Mouse (Mus musculus) yolk sac, embryonic 10.5 days (tissue): Measurements from ENCODE around the gene Gm10413.
"Not testable (repeated sequence)": the region's sequence is repeated elsewhere in the genome, so short reads cannot be mapped to it uniquely, and the experiment has no call there.

Experiments used
- DNase-seq: peaks from one replicate; pipeline ENCODE4 v3.0.0-alpha.2; 2017; ENCODE audit warnings: low spot score

The Gm10413 gene

DNA sequence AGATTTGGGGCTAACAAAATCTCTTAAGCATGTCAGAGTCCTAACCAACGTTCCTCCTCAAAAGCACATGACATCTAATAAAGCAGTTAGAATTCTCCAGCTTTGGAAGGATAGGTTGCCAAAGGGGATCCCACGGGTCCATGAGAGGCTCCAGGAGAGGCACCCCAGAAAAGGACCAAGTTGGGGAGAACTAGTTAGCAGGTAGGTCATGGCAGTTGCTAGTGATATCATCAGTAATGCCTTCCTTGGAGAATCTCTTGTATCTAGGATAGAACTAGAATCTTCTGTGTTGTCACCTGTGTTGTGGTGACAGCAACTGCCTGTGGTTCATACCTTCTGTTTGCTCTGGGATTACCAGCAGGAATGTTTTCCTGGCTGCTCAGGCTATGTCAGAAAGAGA is at the start of gene Gm10413:
Gm10413 (plus strand) TSS at position 301 of the 400 bp plus-strand sequence.
- DNase-seq, result not testable (repeated sequence)

DNA sequence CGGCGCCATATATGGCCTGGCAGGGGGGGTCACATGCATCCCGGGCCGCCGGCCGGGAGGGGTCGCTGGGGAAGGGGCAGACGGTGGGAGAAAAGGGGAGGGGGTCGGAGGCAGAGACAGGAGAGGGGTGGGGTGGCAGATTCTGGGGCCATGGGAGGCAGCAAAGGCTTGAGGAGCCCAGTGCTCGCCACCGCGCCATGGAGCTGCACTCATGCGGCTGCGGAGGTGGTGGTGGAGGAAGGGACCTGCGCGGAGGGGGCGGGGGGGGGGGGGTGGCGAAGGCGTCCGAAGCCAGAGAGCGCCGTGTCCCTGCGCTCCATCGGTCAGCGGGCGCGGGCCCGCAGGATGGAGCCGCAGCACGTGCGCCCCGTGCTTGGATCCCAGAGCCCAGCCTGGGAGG is 17.4 kb downstream of the Gm10413 start, which contains the start of gene Gm10409:
Gm10409 (plus strand) TSS at position 301 of the 400 bp plus-strand sequence.
- DNase-seq, result not testable (repeated sequence)

DNA sequence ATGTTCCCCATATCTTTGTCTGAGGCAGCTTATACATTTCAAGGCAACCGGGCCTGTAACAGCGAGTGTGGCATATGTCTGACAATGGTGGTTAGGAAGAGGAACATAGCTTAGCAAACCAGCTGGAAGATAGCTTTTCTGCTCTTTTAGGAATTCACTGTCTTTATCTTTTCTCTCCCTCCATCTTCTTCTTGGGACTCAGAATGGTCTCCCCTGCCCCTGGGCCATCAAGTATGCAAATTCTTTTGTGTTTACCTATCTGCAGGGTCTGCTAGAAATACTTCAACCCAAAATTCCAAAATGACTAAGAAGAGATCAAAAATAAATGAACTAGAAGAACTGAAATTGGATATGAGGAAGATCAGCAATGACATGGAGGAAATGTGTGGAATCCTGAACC is 32.9 kb downstream of the Gm10413 start, which contains the start of gene Gm3005:
Gm3005 (plus strand) TSS at position 301 of the 400 bp plus-strand sequence.
- DNase-seq, result not testable (repeated sequence)

DNA sequence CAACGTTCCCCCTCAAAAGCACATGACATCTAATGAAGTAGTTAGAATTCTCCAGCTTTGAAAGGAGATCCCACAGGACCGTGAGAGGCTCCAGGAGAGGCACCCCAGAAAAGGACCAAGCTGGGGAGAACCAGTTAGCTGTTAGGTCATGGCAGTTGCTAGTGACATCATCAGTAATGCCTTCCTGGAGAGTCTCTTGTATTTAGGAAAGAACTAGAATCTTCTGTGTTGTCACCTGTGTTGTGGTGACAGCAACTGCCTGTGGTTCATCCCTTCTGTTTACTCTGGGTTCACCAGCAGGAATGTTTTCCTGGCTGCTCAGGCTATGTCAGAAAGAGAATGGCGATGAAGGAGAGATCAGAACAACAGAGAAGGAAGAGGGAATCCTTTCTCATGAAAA is 54.2 kb downstream of the Gm10413 start, which contains the start of gene Gm10408:
Gm10408 (plus strand) TSS at position 301 of the 400 bp plus-strand sequence.
- not testable (repeated sequence) for DNase-seq
